Mouse (Mus musculus): ENCODE data around the gene Dtnb. TPM values are rescaled to one million over a fixed set of nuclear protein-coding genes. Genes with fewer than 3 reads are reported as not detected.

Dtnb gene
- polyA plus RNA-seq, 1 experiment: 10.0 TPM

GRCm38 (mm10) chr12:3737009-3737408 lies 164.8 kb downstream of the Dtnb start:
- H3K79me2 ChIP-seq (ENCODE audit: control insufficient read depth, insufficient read depth): no peaks in the 10 kb centered on the region
- no peaks in the 10 kb centered on the region for H3K36me3 ChIP-seq (ENCODE audit: control insufficient read depth, insufficient read depth)
- no peak overlapping the region for H3ac ChIP-seq (ENCODE audit: control insufficient read depth, insufficient read length, low read depth)
- no peak for TF ChIP-seq USF1 (IDR thresholded peaks at IDR 0.05; ENCODE audit: low read depth)
- no peak for TF ChIP-seq FOSL1 (IDR thresholded peaks at IDR 0.05; ENCODE audit: insufficient read depth, low read length, poor library complexity, severe bottlenecking)
- TF ChIP-seq CEBPB (IDR thresholded peaks at IDR 0.05; ENCODE audit: low read depth): no peak
- no peak for TF ChIP-seq MYOD1 (IDR thresholded peaks at IDR 0.05; ENCODE audit: control insufficient read depth, insufficient read length, low read depth)
- no peak overlapping the region for H3K4me3 ChIP-seq (ENCODE audit: insufficient read depth, poor library complexity, severe bottlenecking)
- H3K27me3 ChIP-seq (ENCODE audit: control insufficient read depth, insufficient read depth, insufficient read length): no peaks in the 10 kb centered on the region
- no peaks in the 10 kb centered on the region for H3K79me3 ChIP-seq (ENCODE audit: low read depth)

GRCm38 (mm10) chr12:3738741-3739529 lies 166.8 kb downstream of the Dtnb start:
- no peaks in the 10 kb centered on the region for H3K36me3 ChIP-seq (ENCODE audit: control insufficient read depth, insufficient read depth)
- no peak overlapping the region for H3K4me3 ChIP-seq (ENCODE audit: insufficient read depth, poor library complexity, severe bottlenecking)
- no peaks in the 10 kb centered on the region for H3K79me2 ChIP-seq (ENCODE audit: control insufficient read depth, insufficient read depth)
- no peaks in the 10 kb centered on the region for H3K27me3 ChIP-seq (ENCODE audit: control insufficient read depth, insufficient read depth, insufficient read length)
- H3ac ChIP-seq (ENCODE audit: control insufficient read depth, insufficient read length, low read depth): no peak overlapping the region
- no peaks in the 10 kb centered on the region for H3K79me3 ChIP-seq (ENCODE audit: low read depth)
- TF ChIP-seq USF1 (IDR thresholded peaks at IDR 0.05; ENCODE audit: low read depth) (no peak), FOSL1 (IDR thresholded peaks at IDR 0.05; ENCODE audit: insufficient read depth, low read length, poor library complexity, severe bottlenecking) (no peak), MYOG (IDR thresholded peaks at IDR 0.05; ENCODE audit: control insufficient read depth, extremely low read depth, insufficient read length) (no peak), CTCF (IDR thresholded peaks at IDR 0.05; ENCODE audit: control insufficient read depth, insufficient read depth, insufficient read length) (no peak), MYOD1 (IDR thresholded peaks at IDR 0.05; ENCODE audit: control insufficient read depth, insufficient read length, low read depth) (no peak), CEBPB (IDR thresholded peaks at IDR 0.05; ENCODE audit: low read depth) (no peak), MAX (IDR thresholded peaks at IDR 0.05) (no peak)

DNA sequence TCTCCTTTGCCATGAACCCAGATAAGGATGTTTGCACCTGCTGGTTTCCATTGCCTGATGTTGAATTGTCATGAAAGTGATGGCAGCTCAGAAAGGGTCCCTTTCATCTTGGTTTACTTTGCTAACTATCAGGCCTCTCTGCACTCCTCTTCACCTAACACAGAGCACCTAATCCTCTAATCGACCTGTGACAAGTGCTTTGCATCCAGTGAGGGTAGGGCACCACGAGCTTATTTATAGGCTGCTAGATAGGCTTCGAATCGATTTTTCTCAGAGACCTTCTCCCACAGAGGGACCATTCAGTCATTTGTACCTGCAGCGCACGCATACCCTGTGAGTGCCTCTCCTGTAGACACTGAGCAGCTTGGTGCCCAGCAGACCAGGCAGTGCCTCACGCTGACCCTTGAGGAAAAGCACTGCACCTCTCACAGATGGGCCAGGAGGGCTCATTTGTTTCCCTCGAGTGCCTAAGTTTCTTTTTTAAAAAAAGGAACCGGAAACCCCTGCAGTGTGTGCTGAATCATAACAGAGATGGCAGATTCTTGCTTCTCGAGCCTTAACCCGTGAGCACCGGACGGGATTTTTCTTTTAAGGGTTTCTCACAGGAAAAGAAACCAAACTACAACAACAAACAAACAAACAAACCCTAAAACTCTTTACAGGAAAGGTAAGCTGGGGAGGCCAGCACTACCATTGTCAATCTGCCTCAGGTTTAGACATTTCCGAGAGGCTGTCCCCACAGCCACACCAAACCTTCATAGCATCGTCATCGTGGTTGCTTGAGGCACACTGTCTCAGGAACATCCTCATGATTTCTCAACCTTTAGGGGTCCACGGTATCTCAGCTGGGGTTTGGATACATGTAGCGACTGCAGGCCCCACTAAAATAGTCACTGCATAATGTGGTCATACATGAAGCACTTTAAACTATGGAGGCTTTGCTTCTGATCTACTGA lies 167.8 kb downstream of the Dtnb start:
- Histone ChIP-seq H3K79me2 (ENCODE audit: control insufficient read depth, insufficient read depth) (no peaks in the 10 kb centered on the region), H3K4me3 (ENCODE audit: insufficient read depth, poor library complexity, severe bottlenecking) (no peak overlapping the region), H3K36me3 (ENCODE audit: control insufficient read depth, insufficient read depth) (no peaks in the 10 kb centered on the region), H3ac (ENCODE audit: control insufficient read depth, insufficient read length, low read depth) (no peak overlapping the region), H3K27me3 (ENCODE audit: control insufficient read depth, insufficient read depth, insufficient read length) (no peaks in the 10 kb centered on the region), H3K79me3 (ENCODE audit: low read depth) (no peaks in the 10 kb centered on the region)
- TF ChIP-seq CEBPB (IDR thresholded peaks at IDR 0.05; ENCODE audit: low read depth) (no peak), MYOD1 (IDR thresholded peaks at IDR 0.05; ENCODE audit: control insufficient read depth, insufficient read length, low read depth) (no peak), MYOG (IDR thresholded peaks at IDR 0.05; ENCODE audit: control insufficient read depth, extremely low read depth, insufficient read length) (no peak), USF1 (IDR thresholded peaks at IDR 0.05; ENCODE audit: low read depth) (no peak), FOSL1 (IDR thresholded peaks at IDR 0.05; ENCODE audit: insufficient read depth, low read length, poor library complexity, severe bottlenecking) (no peak), MAX (IDR thresholded peaks at IDR 0.05) (no peak), CTCF (IDR thresholded peaks at IDR 0.05; ENCODE audit: control insufficient read depth, insufficient read depth, insufficient read length) (no peak)

- Histone ChIP-seq H3K79me2 (ENCODE audit: control insufficient read depth, insufficient read depth) (no peaks in the 10 kb centered on the region), H3K27me3 (ENCODE audit: control insufficient read depth, insufficient read depth, insufficient read length) (no peaks in the 10 kb centered on the region), H3ac (ENCODE audit: control insufficient read depth, insufficient read length, low read depth) (no peak overlapping the region), H3K36me3 (ENCODE audit: control insufficient read depth, insufficient read depth) (no peaks in the 10 kb centered on the region), H3K4me3 (ENCODE audit: insufficient read depth, poor library complexity, severe bottlenecking) (no peak overlapping the region), H3K79me3 (ENCODE audit: low read depth) (no peaks in the 10 kb centered on the region)
- TF ChIP-seq MYOG (IDR thresholded peaks at IDR 0.05; ENCODE audit: control insufficient read depth, extremely low read depth, insufficient read length) (no peak), USF1 (IDR thresholded peaks at IDR 0.05; ENCODE audit: low read depth) (no peak), CTCF (IDR thresholded peaks at IDR 0.05; ENCODE audit: control insufficient read depth, insufficient read depth, insufficient read length) (no peak), FOSL1 (IDR thresholded peaks at IDR 0.05; ENCODE audit: insufficient read depth, low read length, poor library complexity, severe bottlenecking) (no peak), MAX (IDR thresholded peaks at IDR 0.05) (no peak), CEBPB (IDR thresholded peaks at IDR 0.05; ENCODE audit: low read depth) (no peak), MYOD1 (IDR thresholded peaks at IDR 0.05; ENCODE audit: control insufficient read depth, insufficient read length, low read depth) (no peak)
Observed at GRCm38 (mm10) chr12:3740705-3741081, 168.5 kb downstream of the Dtnb start.

- TF ChIP-seq CTCF (IDR thresholded peaks at IDR 0.05; ENCODE audit: control insufficient read depth, insufficient read depth, insufficient read length): no peak
- no peak for TF ChIP-seq MAX (IDR thresholded peaks at IDR 0.05)
- no peak for TF ChIP-seq FOSL1 (IDR thresholded peaks at IDR 0.05; ENCODE audit: insufficient read depth, low read length, poor library complexity, severe bottlenecking)
- no peak for TF ChIP-seq USF1 (IDR thresholded peaks at IDR 0.05; ENCODE audit: low read depth)
- no peak for TF ChIP-seq MYOD1 (IDR thresholded peaks at IDR 0.05; ENCODE audit: control insufficient read depth, insufficient read length, low read depth)
- no peak for TF ChIP-seq MYOG (IDR thresholded peaks at IDR 0.05; ENCODE audit: control insufficient read depth, extremely low read depth, insufficient read length)
- no peak for TF ChIP-seq CEBPB (IDR thresholded peaks at IDR 0.05; ENCODE audit: low read depth)
- Histone ChIP-seq H3ac (ENCODE audit: control insufficient read depth, insufficient read length, low read depth) (no peak overlapping the region), H3K36me3 (ENCODE audit: control insufficient read depth, insufficient read depth) (no peaks in the 10 kb centered on the region), H3K79me2 (ENCODE audit: control insufficient read depth, insufficient read depth) (no peaks in the 10 kb centered on the region), H3K27me3 (ENCODE audit: control insufficient read depth, insufficient read depth, insufficient read length) (no peaks in the 10 kb centered on the region), H3K79me3 (ENCODE audit: low read depth) (no peaks in the 10 kb centered on the region), H3K4me3 (ENCODE audit: insufficient read depth, poor library complexity, severe bottlenecking) (no peak overlapping the region)
Observed at GRCm38 (mm10) chr12:3745432-3746105, 173.4 kb downstream of the Dtnb start.

Measured in C2C12 (cell line).